11 mouse cellular contexts compared by ENCODE assay signal in the genomic region with DNA sequence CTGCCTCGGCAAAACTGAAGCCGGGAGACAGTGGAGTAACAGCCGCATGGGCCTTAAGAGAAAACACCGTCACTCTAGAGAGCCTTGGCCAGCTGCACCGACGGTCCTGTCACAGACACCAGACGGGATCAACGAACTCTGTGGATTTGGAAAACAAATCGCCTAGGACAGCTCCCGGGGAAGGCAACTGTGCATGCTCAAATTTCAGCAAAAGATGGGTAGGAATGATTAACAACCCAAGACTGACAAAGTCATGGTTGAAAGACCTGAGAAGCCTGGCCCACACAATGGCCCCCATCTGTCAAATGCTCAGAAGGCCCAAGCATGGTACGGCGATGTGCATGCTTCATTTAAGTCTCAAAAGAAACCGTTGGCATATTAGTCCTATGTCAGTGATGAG.
DNase-seq lines count a peak whose midpoint lies in the region; ATAC-seq and TF ChIP-seq lines count a peak whose summit lies in the region.
"Had no signal": no experiment of that assay in that cellular context is flagged by ENCODE, and none has a peak within 500 bp of the region (broad histone marks: within the 10 kb centered on the region; RNA-seq: fewer than 3 reads in every experiment).

No protein-coding gene starts in this region.

- peaks cover 50% of the 10 kb centered on the region for H3K4me1 ChIP-seq in midbrain, embryonic 10.5 days
- peaks cover 12% of the 10 kb centered on the region for H3K4me1 ChIP-seq in midbrain, embryonic 15.5 days
- peaks cover 6% of the 10 kb centered on the region; the same call in 1 of the 2 replicates for H3K4me1 ChIP-seq in hindbrain, embryonic 14.5 days (replicated peaks; ENCODE audit: control insufficient read depth, insufficient read depth, low read length)
- no peaks in the 10 kb centered on the region for H3K4me1 ChIP-seq in midbrain, postnatal 0 days (ENCODE audit: insufficient read depth, low read length)
- H3K4me1 ChIP-seq: liver, embryonic 13.5 days had no signal

- H3K27ac ChIP-seq in midbrain, embryonic 10.5 days (replicated peaks), result peak overlapping the region; percentile 65
- no peak overlapping the region for H3K27ac ChIP-seq in midbrain, embryonic 15.5 days
- no peak overlapping the region for H3K27ac ChIP-seq in hindbrain, embryonic 14.5 days
- H3K27ac ChIP-seq in midbrain, postnatal 0 days (ENCODE audit: low read depth, low read length), result no peak overlapping the region
- H3K27ac ChIP-seq: liver, embryonic 13.5 days; neural tube, embryonic 12.5 days had no signal

- TF ChIP-seq CTCF in midbrain, postnatal 0 days (IDR thresholded peaks at IDR 0.05), result no peak

- peaks cover 8% of the 10 kb centered on the region; the same call in 1 of the 2 replicates for H3K9me3 ChIP-seq in midbrain, embryonic 10.5 days (replicated peaks)
- H3K9me3 ChIP-seq in midbrain, embryonic 15.5 days, result no peaks in the 10 kb centered on the region
- no peaks in the 10 kb centered on the region for H3K9me3 ChIP-seq in hindbrain, embryonic 14.5 days (ENCODE audit: control insufficient read depth, low read length)
- H3K9me3 ChIP-seq in midbrain, postnatal 0 days (ENCODE audit: low read length), result no peaks in the 10 kb centered on the region
- H3K9me3 ChIP-seq: liver, embryonic 13.5 days; neural tube, embryonic 12.5 days had no signal

- 59% methylated on average over 13 of the region's 13 CpGs for WGBS in midbrain, embryonic 10.5 days
- WGBS in midbrain, embryonic 15.5 days, result 35% methylated on average over 13 of the region's 13 CpGs
- WGBS in hindbrain, embryonic 14.5 days, result 16% methylated on average over 13 of the region's 13 CpGs
- 39% methylated on average over 13 of the region's 13 CpGs for WGBS in midbrain, postnatal 0 days

- peaks cover 13% of the 10 kb centered on the region for H3K27me3 ChIP-seq in midbrain, embryonic 10.5 days (ENCODE audit: low read depth, poor library complexity, severe bottlenecking)
- no peaks in the 10 kb centered on the region for H3K27me3 ChIP-seq in midbrain, embryonic 15.5 days (replicated peaks)
- H3K27me3 ChIP-seq in hindbrain, embryonic 14.5 days (ENCODE audit: control insufficient read depth, insufficient read depth, low read length), result no peaks in the 10 kb centered on the region
- H3K27me3 ChIP-seq in midbrain, postnatal 0 days (ENCODE audit: insufficient read depth, low read length), result no peaks in the 10 kb centered on the region
- H3K27me3 ChIP-seq: liver, embryonic 13.5 days; neural tube, embryonic 12.5 days had no signal

- H3K9ac ChIP-seq in midbrain, embryonic 15.5 days, result no peak overlapping the region
- no peak overlapping the region for H3K9ac ChIP-seq in hindbrain, embryonic 14.5 days
- no peak overlapping the region for H3K9ac ChIP-seq in midbrain, postnatal 0 days (replicated peaks; ENCODE audit: low read length, poor library complexity, severe bottlenecking)
- H3K9ac ChIP-seq: liver, embryonic 13.5 days; neural tube, embryonic 12.5 days had no signal

- ATAC-seq in midbrain, embryonic 15.5 days (replicated peaks), result no peak
- ATAC-seq in hindbrain, embryonic 14.5 days (ENCODE audit: low FRiP score), result 0 out of 2 replicates have a peak, but pooled peaks have one; percentile 40
- ATAC-seq in midbrain, postnatal 0 days (ENCODE audit: low FRiP score), result no peak

- no peaks in the 10 kb centered on the region for H3K36me3 ChIP-seq in midbrain, embryonic 10.5 days
- no peaks in the 10 kb centered on the region for H3K36me3 ChIP-seq in midbrain, embryonic 15.5 days (replicated peaks)
- H3K36me3 ChIP-seq in hindbrain, embryonic 14.5 days (replicated peaks; ENCODE audit: control insufficient read depth, insufficient read depth), result no peaks in the 10 kb centered on the region
- no peaks in the 10 kb centered on the region for H3K36me3 ChIP-seq in midbrain, postnatal 0 days (ENCODE audit: insufficient read depth, low read length)
- H3K36me3 ChIP-seq: neural tube, embryonic 12.5 days had no signal

- H3K4me2 ChIP-seq in midbrain, embryonic 15.5 days, result no peak overlapping the region
- no peak overlapping the region for H3K4me2 ChIP-seq in hindbrain, embryonic 14.5 days (replicated peaks)
- H3K4me2 ChIP-seq in midbrain, postnatal 0 days (ENCODE audit: low read depth, low read length, poor library complexity, severe bottlenecking), result no peak overlapping the region
- H3K4me2 ChIP-seq: liver, embryonic 13.5 days; neural tube, embryonic 12.5 days had no signal

- no peak overlapping the region for H3K4me3 ChIP-seq in midbrain, embryonic 10.5 days
- H3K4me3 ChIP-seq in midbrain, embryonic 15.5 days, result no peak overlapping the region
- H3K4me3 ChIP-seq in hindbrain, embryonic 14.5 days (replicated peaks; ENCODE audit: low read length), result no peak overlapping the region
- H3K4me3 ChIP-seq in midbrain, postnatal 0 days (ENCODE audit: low read depth, low read length), result no peak overlapping the region
- H3K4me3 ChIP-seq: liver, embryonic 13.5 days; neural tube, embryonic 12.5 days had no signal

- peak; percentile 19 to 34 for DNase-seq in cerebellum, postnatal 14 days
- no peak for DNase-seq in cerebellum, postnatal 25 days
- DNase-seq in midbrain, embryonic 10.5 days (ENCODE audit: low spot score), result no peak
- no peak for DNase-seq in hindbrain, embryonic 14.5 days (ENCODE audit: low spot score)
- peak; percentile 75 for DNase-seq in midbrain, postnatal 0 days (ENCODE audit: low spot score)
- no peak for DNase-seq in T-cell, adult 2 months (ENCODE audit: low spot score)
- DNase-seq in right cerebral cortex, adult 2 months (ENCODE audit: low spot score in 2 of 2), result no peak
- DNase-seq: adrenal gland, postnatal 36 days; liver, embryonic 13.5 days had no signal

Comparison
In these comparisons a context has a peak if more than half of its experiments do, and no peak if none do; other contexts are left out.
1. DNase-seq: peak in cerebellum, postnatal 14 days (2 of 2) and midbrain, postnatal 0 days (single experiment); none in cerebellum, postnatal 25 days (0 of 2), midbrain, embryonic 10.5 days (single experiment), hindbrain, embryonic 14.5 days (single experiment), T-cell, adult 2 months (single experiment) and right cerebral cortex, adult 2 months (0 of 2).